Mouse (Mus musculus): ENCODE measurements around the gene Hand2. TPM values are rescaled to one million over a fixed set of nuclear protein-coding genes. Genes with fewer than 3 reads are reported as not detected.

Gene Hand2
- total RNA-seq, 2 experiments from 2014 or later, result not detected

- Histone ChIP-seq H3K4me3 (no peak overlapping the region), H3K27ac (no peak overlapping the region)
- TF ChIP-seq CTCF (conservative IDR thresholded peaks at IDR 0.05), result no peak
- DNase-seq (ENCODE audit: low spot score in 2 of 2), result no peak
These were observed 6.7 kb downstream of the Hand2 start for GRCm38 (mm10) chr8:57327281-57328160.

- H3K27ac ChIP-seq, result no peak overlapping the region
- DNase-seq (ENCODE audit: low spot score in 2 of 2), result no peak
- no peak for TF ChIP-seq CTCF (conservative IDR thresholded peaks at IDR 0.05)
- no peak overlapping the region for H3K4me3 ChIP-seq
These were observed 7.6 kb downstream of the Hand2 start for GRCm38 (mm10) chr8:57328161-57328920.

GRCm38 (mm10) chr8:57328931-57329341 lies 8.2 kb downstream of the Hand2 start:
- no peak overlapping the region for H3K4me3 ChIP-seq
- H3K27ac ChIP-seq, result no peak overlapping the region
- no peak for TF ChIP-seq CTCF (conservative IDR thresholded peaks at IDR 0.05)
- DNase-seq (ENCODE audit: low spot score in 2 of 2), result no peak

- Histone ChIP-seq H3K27ac (no peak overlapping the region), H3K4me3 (no peak overlapping the region)
- no peak for DNase-seq (ENCODE audit: low spot score in 2 of 2)
- TF ChIP-seq CTCF (conservative IDR thresholded peaks at IDR 0.05), result no peak
These were observed 9.3 kb downstream of the Hand2 start for GRCm38 (mm10) chr8:57330106-57330505.

- H3K27ac ChIP-seq, result no peak overlapping the region
- no peak for TF ChIP-seq CTCF (conservative IDR thresholded peaks at IDR 0.05)
- no peak for DNase-seq (ENCODE audit: low spot score in 2 of 2)
- no peak overlapping the region for H3K4me3 ChIP-seq
These were observed 11.2 kb downstream of the Hand2 start for GRCm38 (mm10) chr8:57331727-57332630.

- TF ChIP-seq CTCF (conservative IDR thresholded peaks at IDR 0.05), result no peak
- no peak for DNase-seq (ENCODE audit: low spot score in 2 of 2)
- Histone ChIP-seq H3K4me3 (no peak overlapping the region), H3K27ac (no peak overlapping the region)
These were observed 12.1 kb downstream of the Hand2 start for GRCm38 (mm10) chr8:57332676-57333482.

- peak; percentile 43 for TF ChIP-seq CTCF (conservative IDR thresholded peaks at IDR 0.05)
- DNase-seq (ENCODE audit: low spot score in 2 of 2), result no peak
- no peak overlapping the region for H3K27ac ChIP-seq
These were observed 12.6 kb downstream of the Hand2 start for GRCm38 (mm10) chr8:57333483-57333770.

GRCm38 (mm10) chr8:57333795-57334551 lies 13.2 kb downstream of the Hand2 start:
- no peak for TF ChIP-seq CTCF (conservative IDR thresholded peaks at IDR 0.05)
- no peak for DNase-seq (ENCODE audit: low spot score in 2 of 2)
- no peak overlapping the region for H3K4me3 ChIP-seq
- H3K27ac ChIP-seq, result no peak overlapping the region

More at GRCm38 (mm10) chr8:57333483-57333770, 12.6 kb downstream of the Hand2 start:
- H3K4me3 ChIP-seq, result no peak overlapping the region

GRCm38 (mm10) chr8:57334714-57335113 lies 13.9 kb downstream of the Hand2 start:
- H3K4me3 ChIP-seq, result no peak overlapping the region
- H3K27ac ChIP-seq, result no peak overlapping the region
- DNase-seq (ENCODE audit: low spot score in 2 of 2), result no peak
- TF ChIP-seq CTCF (conservative IDR thresholded peaks at IDR 0.05), result no peak

GRCm38 (mm10) chr8:57337271-57338030 lies 16.7 kb downstream of the Hand2 start:
- no peak for DNase-seq (ENCODE audit: low spot score in 2 of 2)
- no peak overlapping the region for H3K27ac ChIP-seq
- H3K4me3 ChIP-seq, result no peak overlapping the region
- no peak for TF ChIP-seq CTCF (conservative IDR thresholded peaks at IDR 0.05)
